Mouse (Mus musculus) neural tube, embryonic 12.5 days (tissue): ENCODE measurements around the gene Ttll6. TPM values are rescaled to one million over a fixed set of nuclear protein-coding genes. Genes with fewer than 3 reads are reported as not detected.
A peak's percentile ranks its signal among the peaks of the same experiment; 100 is the strongest.
"Not testable (repeated sequence)": the region's sequence is repeated elsewhere in the genome, so short reads cannot be mapped to it uniquely, and the experiment has no call there.

Experiments
- ATAC-seq: fragments of 200-750 bp; cut with Nextera tagmentation; 2 replicates; pipeline ENCODE4 v1.8.0; 2017; ENCODE audit warnings: low read depth, mild to moderate bottlenecking, moderate TSS enrichment, moderate library complexity; ENCODE audit not compliant: low FRiP score
- H3K27ac ChIP-seq: fragments of 300-500 bp; sonication (generic); 2 replicates; pipeline ENCODE4 v1.5.1; 2016
- H3K27me3 ChIP-seq: fragments of 300-500 bp; sonication (generic); replicated peaks from 2 replicates; pipeline ENCODE4 v1.6.1; 2016; ENCODE audit warnings: mild to moderate bottlenecking
- H3K36me3 ChIP-seq: fragments of 300-500 bp; sonication (generic); 2 replicates; pipeline ENCODE4 v1.6.1; 2016; ENCODE audit warnings: mild to moderate bottlenecking
- H3K4me1 ChIP-seq: fragments of 300-500 bp; sonication (generic); 2 replicates; pipeline ENCODE4 v1.6.1; 2016
- H3K4me2 ChIP-seq: fragments of 300-500 bp; sonication (generic); replicated peaks from 2 replicates; pipeline ENCODE4 v1.6.1; 2016; ENCODE audit warnings: mild to moderate bottlenecking
- H3K4me3 ChIP-seq: fragments of 300-500 bp; sonication (generic); 2 replicates; pipeline ENCODE4 v1.5.1; 2016
- H3K9ac ChIP-seq: fragments of 300-500 bp; sonication (generic); 2 replicates; pipeline ENCODE4 v1.6.1; 2016; ENCODE audit warnings: mild to moderate bottlenecking
- H3K9me3 ChIP-seq: fragments of 300-500 bp; sonication (generic); 2 replicates; pipeline ENCODE4 v1.6.1; 2016; ENCODE audit warnings: mild to moderate bottlenecking
- WGBS: fragments of 180-500 bp; shearing (Covaris S2); methylation state at CpG from one replicate; pipeline ENCODE4 v1.1.7; 2016; 5-methylcytosine and 5-hydroxymethylcytosine counted together
- polyA plus RNA-seq: library from polyadenylated mRNA; unstranded; fragments of >200 nt; fragmentation: Nextera tagmentation; extraction: Ambion mirVana; gene quantifications from 2 replicates; pipeline ENCODE4 v1.2.1, GENCODE M21; 2016

The Ttll6 gene
- polyA plus RNA-seq, 1 experiment from 2014 or later: not detected

DNA sequence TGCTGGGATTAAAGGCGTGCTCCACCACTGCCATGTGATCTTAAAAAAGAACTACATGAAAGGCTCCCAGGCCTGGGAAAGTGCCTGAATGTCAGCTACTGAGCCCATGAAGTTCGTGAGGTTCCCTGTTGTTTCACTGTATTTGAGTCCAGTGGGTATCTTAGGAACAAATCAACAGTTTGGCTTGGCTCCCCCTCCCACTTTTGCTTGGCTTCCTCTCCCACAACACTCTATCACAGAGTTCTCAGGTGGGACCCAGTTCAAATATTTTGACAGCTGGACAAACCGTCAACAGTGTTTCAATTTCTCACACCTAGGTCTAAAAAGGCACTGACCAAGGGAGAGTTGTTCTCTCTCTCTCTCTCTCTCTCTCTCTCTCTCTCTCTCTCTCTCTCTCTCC, 14.2 kb upstream of the Ttll6 start:
- Histone ChIP-seq H3K27me3 (peaks cover 20% of the 10 kb centered on the region), H3K4me1 (peaks cover 6% of the 10 kb centered on the region), H3K4me3 (no peak overlapping the region), H3K27ac (no peak overlapping the region), H3K4me2 (no peak overlapping the region), H3K9ac (no peak overlapping the region), H3K9me3 (no peaks in the 10 kb centered on the region), H3K36me3 (no peaks in the 10 kb centered on the region)
- WGBS: 56% methylated on average over 3 of the region's 3 CpGs
- no peak for ATAC-seq

DNA sequence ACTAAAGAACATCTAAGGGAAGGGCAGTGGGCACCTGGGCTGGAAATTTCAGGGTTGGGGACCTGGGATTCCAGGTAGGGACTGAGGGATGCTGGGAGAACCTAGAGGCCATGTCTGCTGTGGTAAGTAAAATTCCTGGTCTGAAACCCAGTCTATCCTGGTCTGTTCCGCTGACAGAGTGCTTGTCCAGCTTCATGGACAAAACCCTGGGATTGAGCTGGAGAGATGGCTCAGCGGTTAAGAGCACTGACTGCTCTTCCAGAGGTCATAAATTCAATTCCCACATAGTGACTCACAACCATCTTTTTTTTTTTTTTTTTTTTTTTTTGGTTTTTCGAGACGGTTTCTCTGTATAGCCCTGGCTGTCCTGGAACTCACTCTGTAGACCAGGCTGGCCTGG, 10.8 kb upstream of the Ttll6 start:
- not testable (repeated sequence) for H3K4me3 ChIP-seq, H3K27ac ChIP-seq, H3K9me3 ChIP-seq, ATAC-seq, H3K36me3 ChIP-seq, H3K4me2 ChIP-seq, H3K9ac ChIP-seq
- Histone ChIP-seq H3K27me3 (peaks cover 40% of the 10 kb centered on the region), H3K4me1 (peaks cover 12% of the 10 kb centered on the region)
- 73% methylated on average over 4 of the region's 4 CpGs for WGBS

DNA sequence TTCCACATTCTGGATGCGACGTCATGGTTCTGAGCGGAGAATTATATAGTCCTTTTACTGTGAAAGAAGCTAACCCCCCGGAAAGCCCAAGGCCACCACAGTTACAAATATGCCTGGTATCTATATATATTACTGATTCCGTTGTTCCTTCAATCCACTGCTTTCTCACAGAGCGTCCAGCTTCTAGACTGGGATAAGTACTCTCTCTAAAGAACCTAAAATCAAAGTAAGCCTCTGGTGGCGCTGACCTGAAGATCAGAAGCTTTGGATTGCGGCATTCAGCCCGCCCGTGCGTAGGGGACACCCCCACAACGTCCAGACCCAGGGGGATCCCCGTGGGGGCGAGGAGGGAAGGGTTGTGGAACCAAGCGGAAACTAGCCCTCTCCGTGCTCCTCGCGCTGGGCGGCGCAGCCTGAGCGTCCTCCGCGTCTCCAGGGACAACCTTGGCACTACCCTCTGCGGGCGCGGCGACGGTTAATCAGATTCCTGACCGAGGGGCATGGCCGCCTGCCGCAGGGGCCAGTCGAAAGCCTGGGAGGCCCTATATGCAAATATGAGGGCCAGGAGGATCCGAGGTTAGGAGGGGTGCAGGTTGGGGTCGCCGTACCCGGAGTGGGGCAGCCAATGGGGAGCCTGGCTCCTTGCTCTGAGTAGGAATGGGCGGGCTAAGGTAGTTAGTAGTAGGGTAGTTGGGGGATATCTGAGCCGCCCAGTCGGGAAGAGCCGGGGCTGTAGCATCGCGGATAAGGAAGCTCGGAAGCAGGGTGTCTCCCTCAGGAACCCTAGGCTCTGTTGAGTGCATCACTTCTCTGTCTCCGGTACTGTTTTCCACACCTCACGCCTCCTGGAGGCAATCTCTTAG, 9.3 kb upstream of the Ttll6 start:
- H3K27ac ChIP-seq: no peak overlapping the region
- 0 out of 2 replicates have a peak, but pooled peaks have one; percentile 48 for ATAC-seq
- no peaks in the 10 kb centered on the region for H3K9me3 ChIP-seq
- H3K4me2 ChIP-seq: peak overlapping the region; percentile 72
- peaks cover 40% of the 10 kb centered on the region for H3K27me3 ChIP-seq
- H3K9ac ChIP-seq: peak overlapping the region; percentile 42; the same call in 1 of the 2 replicates
- peak overlapping the region; percentile 35 for H3K4me3 ChIP-seq
- H3K36me3 ChIP-seq: no peaks in the 10 kb centered on the region
- 2% methylated on average over 45 of the region's 45 CpGs for WGBS
- H3K4me1 ChIP-seq: peaks cover 12% of the 10 kb centered on the region

DNA sequence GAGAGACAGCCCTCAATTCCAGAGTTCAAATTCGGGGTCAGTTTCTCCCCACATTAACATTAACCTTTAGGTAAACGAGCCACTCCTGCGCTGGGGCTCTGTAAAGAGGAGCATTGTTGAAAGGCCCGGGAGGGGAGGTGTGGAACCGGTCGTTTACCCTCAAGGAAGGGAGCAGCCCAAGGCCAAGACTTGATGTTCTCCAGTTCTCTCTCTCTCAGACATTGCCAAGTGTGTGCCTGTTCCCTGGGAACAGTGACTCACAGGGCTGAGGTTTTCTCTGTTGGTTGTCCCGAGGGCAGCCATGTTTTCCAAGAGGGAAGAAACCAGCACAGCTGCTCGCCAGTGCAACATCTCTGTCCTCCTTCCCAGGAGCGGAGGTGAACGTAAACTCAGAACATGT, 3.0 kb upstream of the Ttll6 start:
- H3K4me3 ChIP-seq: no peak overlapping the region
- WGBS: 56% methylated on average over 10 of the region's 10 CpGs
- H3K36me3 ChIP-seq: no peaks in the 10 kb centered on the region
- H3K27me3 ChIP-seq: peaks cover 13% of the 10 kb centered on the region
- no peak overlapping the region for H3K27ac ChIP-seq
- no peak overlapping the region for H3K9ac ChIP-seq
- H3K4me1 ChIP-seq: peaks cover 7% of the 10 kb centered on the region; the same call in 1 of the 2 replicates
- no peak overlapping the region for H3K4me2 ChIP-seq
- no peak for ATAC-seq
- H3K9me3 ChIP-seq: no peaks in the 10 kb centered on the region

DNA sequence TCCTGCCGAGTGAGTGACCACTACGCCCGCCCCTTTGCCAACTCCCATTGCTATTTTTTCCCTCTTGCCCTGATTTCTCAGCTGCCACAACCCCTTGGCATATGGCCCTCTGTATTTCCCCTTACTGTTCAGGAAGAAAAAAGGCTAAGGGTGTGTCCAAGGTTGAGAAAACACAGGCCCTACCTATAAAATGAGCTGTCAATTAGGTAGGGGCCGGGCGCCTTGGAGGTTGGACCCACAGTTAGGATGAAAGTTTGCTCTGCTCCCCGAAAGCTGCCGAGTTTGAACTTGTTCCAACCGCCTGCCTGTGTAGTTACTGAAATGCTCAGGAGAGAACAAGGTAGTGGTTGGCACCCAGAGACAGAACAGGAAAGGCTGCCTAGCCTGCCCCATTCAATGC, 2.3 kb downstream of the Ttll6 start:
- 91% methylated on average over 8 of the region's 8 CpGs for WGBS
- Histone ChIP-seq H3K4me2 (no peak overlapping the region), H3K4me3 (no peak overlapping the region), H3K36me3 (no peaks in the 10 kb centered on the region), H3K9me3 (no peaks in the 10 kb centered on the region), H3K4me1 (peaks cover 7% of the 10 kb centered on the region; the same call in 1 of the 2 replicates), H3K9ac (no peak overlapping the region), H3K27me3 (peaks cover 3% of the 10 kb centered on the region; the same call in 1 of the 2 replicates), H3K27ac (no peak overlapping the region)
- no peak for ATAC-seq

DNA sequence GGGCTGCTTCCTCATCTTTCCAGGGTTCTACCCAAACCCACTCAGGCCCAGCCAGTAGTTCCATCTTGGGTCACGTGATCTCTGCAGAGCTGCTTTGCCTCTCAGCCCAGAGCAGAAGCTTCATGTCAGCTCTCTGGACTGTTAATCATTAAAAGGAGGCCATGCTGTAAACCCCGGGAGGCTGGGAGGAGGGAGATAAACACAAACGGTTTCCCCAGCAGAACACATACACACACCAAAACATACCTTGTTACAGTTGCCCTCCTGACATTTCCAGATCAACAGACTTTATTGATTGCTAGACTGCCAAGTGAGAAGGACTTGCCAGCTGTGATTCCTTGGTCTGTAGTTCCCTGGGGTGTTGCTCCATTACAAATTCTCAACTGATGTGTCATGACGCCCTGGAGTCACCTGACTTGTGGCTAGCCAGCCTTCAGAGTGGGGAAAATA, 7.2 kb downstream of the Ttll6 start:
- Histone ChIP-seq H3K9ac (no peak overlapping the region), H3K27ac (no peak overlapping the region), H3K4me1 (peaks cover 4% of the 10 kb centered on the region; the same call in 1 of the 2 replicates), H3K4me3 (no peak overlapping the region), H3K4me2 (no peak overlapping the region), H3K9me3 (no peaks in the 10 kb centered on the region), H3K36me3 (no peaks in the 10 kb centered on the region), H3K27me3 (peaks cover 1% of the 10 kb centered on the region; the same call in 1 of the 2 replicates)
- 12% methylated on average over 4 of the region's 4 CpGs for WGBS
- no peak for ATAC-seq

DNA sequence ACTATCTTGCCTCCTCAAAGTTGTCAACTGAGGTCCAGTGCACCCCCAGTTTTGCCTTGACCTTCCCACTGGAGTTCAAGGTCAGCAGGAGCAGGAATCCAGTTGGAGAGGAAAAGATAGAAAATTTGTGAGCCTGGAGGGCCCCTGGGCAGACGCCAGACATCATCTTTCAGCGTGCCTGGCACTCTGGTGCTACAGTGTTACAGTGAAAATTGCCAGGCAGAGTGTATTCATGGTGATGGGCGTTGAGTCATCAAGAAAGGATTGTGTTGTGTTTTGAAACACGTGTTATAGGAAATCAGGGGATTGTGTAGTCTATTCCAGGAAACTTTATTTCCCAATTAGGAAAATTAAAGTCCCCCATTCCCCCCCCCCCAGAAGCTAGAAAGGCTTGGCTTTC, 10.2 kb downstream of the Ttll6 start:
- H3K36me3 ChIP-seq: no peaks in the 10 kb centered on the region
- H3K9ac ChIP-seq: no peak overlapping the region
- peaks cover 21% of the 10 kb centered on the region for H3K27me3 ChIP-seq
- peaks cover 8% of the 10 kb centered on the region for H3K4me1 ChIP-seq
- H3K9me3 ChIP-seq: no peaks in the 10 kb centered on the region
- no peak overlapping the region for H3K4me3 ChIP-seq
- no peak overlapping the region for H3K4me2 ChIP-seq
- no peak overlapping the region for H3K27ac ChIP-seq
- 66% methylated on average over 4 of the region's 4 CpGs for WGBS
- ATAC-seq: no peak

DNA sequence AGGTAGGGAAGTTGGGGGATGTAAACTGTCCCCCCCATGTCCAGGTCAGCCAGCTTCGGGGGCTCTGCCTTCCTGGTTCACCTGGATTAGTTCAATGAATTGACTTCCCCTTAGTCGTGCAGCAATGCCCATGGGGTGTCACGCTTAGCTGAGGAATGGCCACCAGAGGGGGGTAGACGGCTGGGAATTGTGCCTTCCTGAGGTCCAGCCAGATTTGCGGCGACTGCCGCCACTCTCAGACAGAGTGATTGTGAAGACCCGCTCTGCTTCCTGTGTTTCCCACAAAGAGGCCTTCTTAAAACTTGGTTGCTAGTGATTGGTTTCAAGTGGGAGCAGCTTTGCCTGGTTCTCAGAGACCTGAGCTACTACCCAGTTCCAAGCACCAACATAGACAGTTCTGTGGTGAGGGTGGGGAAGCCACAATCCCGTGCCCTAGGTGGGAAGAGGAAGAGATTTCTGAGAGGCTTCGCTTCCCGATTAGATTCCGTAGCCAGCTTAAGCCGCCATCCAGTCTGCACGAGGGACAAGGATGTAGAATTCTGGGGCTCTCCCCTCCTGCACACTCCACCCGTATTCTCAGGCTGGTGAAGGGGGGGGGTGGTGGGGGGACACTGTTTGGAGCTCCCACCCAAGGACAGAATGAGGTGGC, 12.2 kb downstream of the Ttll6 start:
- no peak for ATAC-seq

DNA sequence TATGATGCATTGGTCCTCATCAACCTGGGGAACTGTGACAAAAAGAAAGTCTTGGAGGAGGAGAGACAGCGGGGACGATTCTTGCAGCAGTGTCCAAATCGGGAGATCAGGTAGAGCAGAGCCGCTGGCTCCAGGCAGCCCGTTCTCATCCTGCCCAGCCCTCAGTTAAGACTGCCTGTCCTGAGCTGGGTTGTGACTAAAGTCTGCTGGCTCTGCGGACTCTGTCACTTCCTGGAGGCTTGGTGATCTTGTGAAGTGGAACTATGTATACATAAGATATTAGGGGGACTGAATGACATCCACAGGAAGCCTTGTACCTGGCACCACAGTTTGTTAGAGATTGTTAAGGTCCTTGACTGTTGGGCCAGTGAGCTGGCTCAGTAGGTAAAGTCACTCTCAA, 13.9 kb downstream of the Ttll6 start:
- Histone ChIP-seq H3K4me3 (no peak overlapping the region), H3K27ac (no peak overlapping the region), H3K36me3 (no peaks in the 10 kb centered on the region), H3K27me3 (peaks cover 31% of the 10 kb centered on the region), H3K4me1 (peaks cover 8% of the 10 kb centered on the region), H3K9me3 (no peaks in the 10 kb centered on the region), H3K4me2 (no peak overlapping the region), H3K9ac (no peak overlapping the region)
- no peak for ATAC-seq
- 85% methylated on average over 6 of the region's 6 CpGs for WGBS

More for the DNA sequence above, 12.2 kb downstream of the Ttll6 start:
- Histone ChIP-seq H3K4me1 (peaks cover 8% of the 10 kb centered on the region), H3K36me3 (no peaks in the 10 kb centered on the region), H3K27me3 (peaks cover 21% of the 10 kb centered on the region), H3K27ac (no peak overlapping the region), H3K4me3 (peak overlapping the region; percentile 11; the same call in 1 of the 2 replicates), H3K9ac (peak overlapping the region; percentile 26), H3K4me2 (peak overlapping the region; percentile 51), H3K9me3 (no peaks in the 10 kb centered on the region)
- 3% methylated on average over 15 of the region's 15 CpGs for WGBS

DNA sequence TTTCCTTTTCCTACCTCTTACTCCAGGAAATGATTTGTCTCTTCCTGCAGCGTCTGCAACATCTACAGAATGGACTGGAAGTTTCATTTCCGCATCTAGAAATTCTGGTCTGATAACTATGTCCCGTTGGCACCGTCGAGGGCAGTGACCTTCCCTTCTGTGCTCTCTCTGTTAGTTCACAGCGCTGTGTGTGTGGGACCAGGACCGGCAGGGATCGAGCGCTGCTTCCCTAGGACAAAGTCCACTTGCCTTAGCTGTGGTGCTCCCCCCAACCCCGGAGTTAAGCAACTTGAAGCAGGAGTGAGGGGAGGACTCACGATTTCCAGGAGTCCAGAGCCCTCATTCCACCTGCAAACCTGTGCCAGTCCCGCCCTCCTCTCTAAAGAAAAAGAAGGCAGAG, 31.2 kb downstream of the Ttll6 start:
- H3K27me3 ChIP-seq: peaks cover 57% of the 10 kb centered on the region
- H3K9me3 ChIP-seq: no peaks in the 10 kb centered on the region
- H3K4me3 ChIP-seq: no peak overlapping the region
- no peaks in the 10 kb centered on the region for H3K36me3 ChIP-seq
- H3K4me2 ChIP-seq: no peak overlapping the region
- 52% methylated on average over 12 of the region's 12 CpGs for WGBS
- no peak overlapping the region for H3K27ac ChIP-seq
- no peak overlapping the region for H3K9ac ChIP-seq
- ATAC-seq: no peak
- no peaks in the 10 kb centered on the region for H3K4me1 ChIP-seq

DNA sequence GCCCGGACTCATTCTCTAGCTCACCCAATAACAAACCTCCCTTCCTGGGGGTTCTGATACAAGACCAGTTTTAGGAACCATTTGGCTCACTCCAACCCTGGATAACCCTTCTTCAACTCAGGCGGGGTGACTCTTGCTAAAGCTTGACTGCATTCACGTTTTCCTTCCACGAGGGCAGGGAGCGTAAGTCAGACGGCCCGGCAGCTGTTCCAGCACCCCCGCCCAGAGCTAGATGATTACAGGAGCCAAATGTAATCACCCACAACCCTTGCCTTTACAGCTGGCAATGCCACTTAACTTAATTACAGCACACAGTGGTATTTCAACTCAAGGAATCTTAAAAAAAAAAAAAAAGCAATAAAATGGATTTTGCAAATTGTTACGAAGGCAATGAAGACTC, 34.5 kb downstream of the Ttll6 start:
- no peak overlapping the region for H3K27ac ChIP-seq
- no peak overlapping the region for H3K9ac ChIP-seq
- 16% methylated on average over 9 of the region's 9 CpGs for WGBS
- no peaks in the 10 kb centered on the region for H3K9me3 ChIP-seq
- H3K27me3 ChIP-seq: peaks cover 91% of the 10 kb centered on the region
- H3K4me1 ChIP-seq: peaks cover 4% of the 10 kb centered on the region; the same call in 1 of the 2 replicates
- ATAC-seq: no peak
- H3K4me2 ChIP-seq: no peak overlapping the region
- no peak overlapping the region for H3K4me3 ChIP-seq
- no peaks in the 10 kb centered on the region for H3K36me3 ChIP-seq

DNA sequence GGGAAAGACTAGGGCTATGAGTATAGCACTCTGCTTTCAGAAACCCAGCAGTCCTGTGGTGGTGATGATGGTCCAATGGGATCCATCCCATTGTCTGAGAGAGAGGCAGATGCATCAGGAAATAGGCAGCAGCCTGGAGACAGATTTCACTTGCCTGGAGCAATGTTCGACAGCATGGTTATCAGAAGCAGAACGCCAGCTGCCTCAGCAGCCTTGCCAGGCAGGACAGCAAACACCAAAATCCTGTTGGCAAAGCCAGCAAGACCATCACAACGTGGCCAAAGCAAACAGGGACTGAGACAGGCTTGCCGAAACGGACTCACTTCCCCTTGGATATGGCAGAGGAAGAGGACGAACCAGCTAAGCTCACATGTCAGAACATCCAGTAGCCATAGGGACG, 35.4 kb downstream of the Ttll6 start:
- Histone ChIP-seq H3K36me3 (no peaks in the 10 kb centered on the region), H3K9me3 (no peaks in the 10 kb centered on the region), H3K27ac (no peak overlapping the region), H3K9ac (no peak overlapping the region), H3K27me3 (peaks cover 94% of the 10 kb centered on the region), H3K4me1 (peaks cover 4% of the 10 kb centered on the region; the same call in 1 of the 2 replicates), H3K4me3 (no peak overlapping the region), H3K4me2 (no peak overlapping the region)
- 14% methylated on average over 7 of the region's 7 CpGs for WGBS
- no peak for ATAC-seq
